Mouse (Mus musculus) MEL (cell line): Measurements from ENCODE around the gene Tlcd2. TPM values are rescaled to one million over a fixed set of nuclear protein-coding genes. Genes with fewer than 3 reads are reported as not detected.

Experiments
- DNase-seq: peaks from one replicate; pipeline ENCODE4 v3.0.0; 2011; ENCODE audit warnings: low read depth, low spot score
- H3K27ac ChIP-seq: 2 replicates; pipeline ENCODE4 v1.5.1; 2012; ENCODE audit warnings: low read depth, mild to moderate bottlenecking, control low read depth, low read length, moderate library complexity; ENCODE audit not compliant: control insufficient read depth
- H3K27me3 ChIP-seq, 2 experiments: fragments of 150-350 bp in 1 of 2; sonication (generic) in 1 of 2; 2 replicates each; pipeline ENCODE4 v1.6.1; 2012; ENCODE audit warnings: low read length in 2 of 2, mild to moderate bottlenecking in 2 of 2, improper control_type of control experiment in 1 of 2, moderate library complexity in 1 of 2; ENCODE audit not compliant: insufficient read depth in 2 of 2, control insufficient read depth in 1 of 2
- H3K36me3 ChIP-seq, 2 experiments: 2 replicates each; pipeline ENCODE4 v1.6.1; 2012 to 2014; ENCODE audit warnings: low read length in 2 of 2, improper control_type of control experiment in 1 of 2, inconsistent platforms in 1 of 2, mild to moderate bottlenecking in 1 of 2; ENCODE audit not compliant: insufficient read depth in 2 of 2, control insufficient read depth in 1 of 2
- H3K4me1 ChIP-seq, 2 experiments: fragments of 150-350 bp in 1 of 2; sonication (generic) in 1 of 2; 2 replicates each; pipeline ENCODE4 v1.6.1; 2012; ENCODE audit warnings: low read length in 2 of 2, improper control_type of control experiment in 1 of 2, mild to moderate bottlenecking in 1 of 2; ENCODE audit not compliant: insufficient read depth in 2 of 2, control insufficient read depth in 1 of 2
- H3K4me3 ChIP-seq, 2 experiments: fragments of 150-350 bp in 1 of 2; sonication (generic) in 1 of 2; 2 replicates each; pipeline ENCODE4 v1.5.1; 2012; ENCODE audit warnings: low read depth in 2 of 2, low read length in 2 of 2, mild to moderate bottlenecking in 2 of 2, moderate library complexity in 2 of 2, control low read depth in 1 of 2, improper control_type of control experiment in 1 of 2; ENCODE audit not compliant: control insufficient read depth in 1 of 2, insufficient read depth in 1 of 2
- H3K79me2 ChIP-seq: 2 replicates; pipeline ENCODE4 v1.6.1; 2012; ENCODE audit warnings: mild to moderate bottlenecking, low read length, moderate library complexity; ENCODE audit not compliant: control insufficient read depth, poor library complexity, insufficient read depth
- H3K9ac ChIP-seq: 2 replicates; pipeline ENCODE4 v1.6.1; 2012; ENCODE audit warnings: low read depth, mild to moderate bottlenecking, control low read depth, low read length, moderate library complexity; ENCODE audit not compliant: control insufficient read depth, poor library complexity, severe bottlenecking
- H3K9me3 ChIP-seq: fragments of 150-350 bp; sonication (generic); replicated peaks from 2 replicates; pipeline ENCODE4 v1.6.1; 2012; ENCODE audit warnings: mild to moderate bottlenecking, low read length, improper control_type of control experiment, moderate library complexity; ENCODE audit not compliant: insufficient read depth
- BHLHE40 ChIP-seq: IDR thresholded peaks from 2 replicates; pipeline ENCODE4 v1.6.1; 2012; ENCODE audit warnings: low read depth, mild to moderate bottlenecking, inconsistent platforms, low read length, improper control_type of control experiment, borderline replicate concordance
- CHD1 ChIP-seq: IDR thresholded peaks from 2 replicates; pipeline ENCODE4 v1.6.1; 2012; ENCODE audit warnings: low read depth, mild to moderate bottlenecking, inconsistent platforms, low read length, improper control_type of control experiment
- CTCF ChIP-seq, 3 experiments: IDR thresholded peaks in 2 of 3; conservative IDR thresholded peaks in 1 of 3; 2 replicates each; pipeline ENCODE4 v1.5.1; 2011 to 2012; ENCODE audit warnings: low read length in 3 of 3, low read depth in 2 of 3, mild to moderate bottlenecking in 2 of 3, improper control_type of control experiment in 1 of 3, inconsistent platforms in 1 of 3, mixed read lengths in 1 of 3, moderate library complexity in 1 of 3; ENCODE audit not compliant: control insufficient read depth in 1 of 3, insufficient read depth in 1 of 3, poor library complexity in 1 of 3, severe bottlenecking in 1 of 3
- E2F4 ChIP-seq: IDR thresholded peaks from 2 replicates; pipeline ENCODE4 v1.6.1; 2011; ENCODE audit warnings: low read depth, low read length, improper control_type of control experiment, borderline replicate concordance
- EP300 ChIP-seq, 2 experiments: IDR thresholded peaks; 2 replicates each; pipeline ENCODE4 v1.6.1; 2011; ENCODE audit warnings: improper control_type of control experiment in 2 of 2, low read length in 2 of 2, low read depth in 1 of 2, mild to moderate bottlenecking in 1 of 2
- ETS1 ChIP-seq: IDR thresholded peaks from 2 replicates; pipeline ENCODE4 v1.6.1; 2012; ENCODE audit warnings: low read depth, mild to moderate bottlenecking, inconsistent platforms, low read length, improper control_type of control experiment, moderate library complexity
- GABPA ChIP-seq: IDR thresholded peaks from 2 replicates; pipeline ENCODE4 v1.6.1; 2012; ENCODE audit warnings: low read depth, mild to moderate bottlenecking, inconsistent platforms, low read length, improper control_type of control experiment, moderate library complexity
- GATA1 ChIP-seq: IDR thresholded peaks from 2 replicates; pipeline ENCODE4 v1.6.1; 2011; ENCODE audit warnings: low read depth, low read length, improper control_type of control experiment
- MAX ChIP-seq: IDR thresholded peaks from 2 replicates; pipeline ENCODE4 v1.6.1; 2011; ENCODE audit warnings: low read length, improper control_type of control experiment
- MAZ ChIP-seq: IDR thresholded peaks from 2 replicates; pipeline ENCODE4 v1.6.1; 2012; ENCODE audit warnings: low read depth, mild to moderate bottlenecking, inconsistent platforms, low read length, improper control_type of control experiment
- MEF2A ChIP-seq: IDR thresholded peaks from 2 replicates; pipeline ENCODE4 v1.6.1; 2014; ENCODE audit warnings: low read depth, mild to moderate bottlenecking, inconsistent platforms, low read length, improper control_type of control experiment; ENCODE audit not compliant: poor library complexity, insufficient replicate concordance, severe bottlenecking; ENCODE audit errors: extremely low read depth
- MXI1 ChIP-seq: IDR thresholded peaks from 2 replicates; pipeline ENCODE4 v1.6.1; 2011; ENCODE audit warnings: mild to moderate bottlenecking, low read depth, low read length, improper control_type of control experiment
- MYC ChIP-seq: IDR thresholded peaks from 2 replicates; pipeline ENCODE4 v1.6.1; 2011; ENCODE audit warnings: low read depth, mild to moderate bottlenecking, low read length, improper control_type of control experiment, moderate library complexity
- NELFE ChIP-seq: IDR thresholded peaks from 2 replicates; pipeline ENCODE4 v1.6.1; 2011; ENCODE audit warnings: low read depth, low read length, improper control_type of control experiment
- NRF1 ChIP-seq: IDR thresholded peaks from 2 replicates; pipeline ENCODE4 v1.6.1; 2014; ENCODE audit warnings: low read depth, mild to moderate bottlenecking, inconsistent platforms, low read length, improper control_type of control experiment, moderate library complexity; ENCODE audit not compliant: poor library complexity, insufficient read depth, severe bottlenecking
- POLR2A ChIP-seq, 2 experiments: IDR thresholded peaks; 2 replicates each; pipeline ENCODE4 v1.6.1; 2011 to 2012; ENCODE audit warnings: low read length in 2 of 2, mild to moderate bottlenecking in 2 of 2, control low read depth in 1 of 2, improper control_type of control experiment in 1 of 2, low read depth in 1 of 2, moderate library complexity in 1 of 2; ENCODE audit not compliant: control insufficient read depth in 1 of 2, insufficient read depth in 1 of 2, poor library complexity in 1 of 2
- POLR2AphosphoS2 ChIP-seq: IDR thresholded peaks from 2 replicates; pipeline ENCODE4 v1.6.1; 2011; ENCODE audit warnings: low read length, improper control_type of control experiment
- POLR2AphosphoS5 ChIP-seq: IDR thresholded peaks from 2 replicates; pipeline ENCODE4 v1.6.1; 2012; ENCODE audit warnings: low read depth, borderline replicate concordance, mild to moderate bottlenecking, inconsistent platforms, low read length, moderate library complexity, mixed read lengths
- RCOR1 ChIP-seq: IDR thresholded peaks from 2 replicates; pipeline ENCODE4 v1.6.1; 2012; ENCODE audit warnings: low read depth, mild to moderate bottlenecking, inconsistent platforms, low read length, improper control_type of control experiment
- SIN3A ChIP-seq: IDR thresholded peaks from 2 replicates; pipeline ENCODE4 v1.6.1; 2012; ENCODE audit warnings: low read length, improper control_type of control experiment, inconsistent platforms
- TAL1 ChIP-seq: IDR thresholded peaks from 2 replicates; pipeline ENCODE4 v1.6.1; 2012; ENCODE audit warnings: mild to moderate bottlenecking, inconsistent platforms, low read length, moderate library complexity, mixed read lengths
- TBP ChIP-seq: IDR thresholded peaks from 2 replicates; pipeline ENCODE4 v1.8.0; 2011; ENCODE audit warnings: low read depth, low read length, improper control_type of control experiment
- TCF12 ChIP-seq: IDR thresholded peaks from 2 replicates; pipeline ENCODE4 v1.6.1; 2014; ENCODE audit warnings: low read depth, mild to moderate bottlenecking, inconsistent platforms, low read length, improper control_type of control experiment, moderate library complexity
- UBTF ChIP-seq: IDR thresholded peaks from 2 replicates; pipeline ENCODE4 v1.6.1; 2012; ENCODE audit warnings: low read depth, mild to moderate bottlenecking, inconsistent platforms, low read length, improper control_type of control experiment, moderate library complexity, borderline replicate concordance; ENCODE audit not compliant: insufficient read depth
- USF1 ChIP-seq: IDR thresholded peaks from 2 replicates; pipeline ENCODE4 v1.6.1; 2014; ENCODE audit warnings: low read depth, mild to moderate bottlenecking, inconsistent platforms, low read length, improper control_type of control experiment, moderate library complexity
- USF2 ChIP-seq, 2 experiments: IDR thresholded peaks; 2 replicates each; pipeline ENCODE4 v1.6.1; 2011 to 2012; ENCODE audit warnings: improper control_type of control experiment in 2 of 2, low read length in 2 of 2, borderline replicate concordance in 1 of 2, inconsistent platforms in 1 of 2, low read depth in 1 of 2, mild to moderate bottlenecking in 1 of 2; ENCODE audit not compliant: insufficient read depth in 1 of 2
- ZC3H11A ChIP-seq: IDR thresholded peaks from 2 replicates; pipeline ENCODE4 v1.6.1; 2012; ENCODE audit warnings: low read depth, mild to moderate bottlenecking, inconsistent platforms, low read length, improper control_type of control experiment
- polyA plus RNA-seq, 2 experiments: library from polyadenylated mRNA; stranded (reverse) in 1 of 2; unstranded in 1 of 2; fragments of >175 nt in 1 of 2; fragments of >200 nt in 1 of 2; gene quantifications; 2 replicates each; pipeline versions ENCODE4 v1.2.1 to v1.2.4; 2012; ENCODE audit warnings: low replicate concordance in 2 of 2, low read depth in 1 of 2; ENCODE audit not compliant: insufficient read length in 2 of 2, insufficient read depth in 1 of 2, missing spikeins in 1 of 2
- total RNA-seq: library from RNA; depleted of rRNA; stranded (reverse); fragments of 300-350 nt; gene quantifications from 2 replicates; pipeline ENCODE4 v1.2.3, GENCODE M21; 2012

Tlcd2 gene
- total and polyA plus RNA-seq, 3 experiments, result 0.50 to 0.86 TPM; not detected in 1

- DNase-seq, result peak; percentile 91
- Histone ChIP-seq H3K36me3 (peaks cover 0 to 23% of the 10 kb centered on the region in 2 experiments; a peak in 2 of 4 replicates), H3K27ac (peak overlapping the region; percentile 74), H3K9ac (peak overlapping the region; percentile 77), H3K9me3 (no peaks in the 10 kb centered on the region), H3K27me3 (no peaks in the 10 kb centered on the region), H3K4me3 (peak overlapping the region; percentile 61 to 77), H3K79me2 (peaks cover 8% of the 10 kb centered on the region; the same call in 1 of the 2 replicates), H3K4me1 (peaks cover 5 to 32% of the 10 kb centered on the region in 2 experiments)
- 0 out of 2 replicates have a peak, but pooled peaks have one; percentile 71 for TF ChIP-seq MAZ
- peak; percentile 29 to 47; a peak in 2 of 4 replicates for TF ChIP-seq POLR2A (IDR thresholded peaks at IDR 0.05; ENCODE audit: control insufficient read depth in 1 of 2, insufficient read depth in 1 of 2, low read depth in 1 of 2, low read length in 2 of 2, poor library complexity in 1 of 2)
- TF ChIP-seq ETS1, result peak; percentile 61
- TF ChIP-seq TCF12, result no peak
- no peak for TF ChIP-seq TBP
- no peak for TF ChIP-seq RCOR1
- TF ChIP-seq EP300 (IDR thresholded peaks at IDR 0.05; ENCODE audit: low read depth in 1 of 2, low read length in 2 of 2), result peak in 1 of 2 experiments; percentile 40; a peak in 1 of 4 replicates
- TF ChIP-seq NELFE, result peak; percentile 39; the same call in 1 of the 2 replicates
- TF ChIP-seq MXI1, result peak; percentile 31; the same call in 1 of the 2 replicates
Observed at GRCm38 (mm10) chr11:75462253-75462783, 803 bp downstream of the Tlcd2 start.

- Histone ChIP-seq H3K79me2 (peaks cover 8% of the 10 kb centered on the region; the same call in 1 of the 2 replicates), H3K4me3 (peak overlapping the region; percentile 61 to 77), H3K9ac (peak overlapping the region; percentile 77), H3K4me1 (peaks cover 4 to 27% of the 10 kb centered on the region in 2 experiments), H3K27ac (peak overlapping the region; percentile 74), H3K36me3 (peaks cover 0 to 19% of the 10 kb centered on the region in 2 experiments; a peak in 2 of 4 replicates), H3K27me3 (no peaks in the 10 kb centered on the region), H3K9me3 (no peaks in the 10 kb centered on the region)
- DNase-seq, result peak; percentile 95
- TF ChIP-seq MXI1, result peak; percentile 91
- peak; percentile 71 for TF ChIP-seq ETS1
- TF ChIP-seq GABPA, result no peak; the same call in 1 of the 2 replicates
- no peak for TF ChIP-seq MYC
- TF ChIP-seq NRF1, result no peak
- no peak for TF ChIP-seq USF2 (IDR thresholded peaks at IDR 0.05; ENCODE audit: borderline replicate concordance in 1 of 2, insufficient read depth in 1 of 2, low read depth in 1 of 2, low read length in 2 of 2)
- TF ChIP-seq CHD1, result no peak
- TF ChIP-seq ZC3H11A, result no peak
- TF ChIP-seq GATA1, result no peak
- peak; percentile 77; the same call in 1 of the 2 replicates for TF ChIP-seq SIN3A
- no peak for TF ChIP-seq TAL1
- TF ChIP-seq UBTF, result no peak
- peak in 1 of 2 experiments; percentile 55; a peak in 1 of 4 replicates for TF ChIP-seq POLR2A (IDR thresholded peaks at IDR 0.05; ENCODE audit: control insufficient read depth in 1 of 2, insufficient read depth in 1 of 2, low read depth in 1 of 2, low read length in 2 of 2, poor library complexity in 1 of 2)
- TF ChIP-seq EP300 (IDR thresholded peaks at IDR 0.05; ENCODE audit: low read depth in 1 of 2, low read length in 2 of 2), result no peak
- peak; percentile 57; the same call in 1 of the 2 replicates for TF ChIP-seq TBP
- no peak for TF ChIP-seq CTCF (IDR thresholded peaks at IDR 0.05 in 2 of 3, conservative IDR thresholded peaks at IDR 0.05 in 1 of 3; ENCODE audit: control insufficient read depth in 1 of 3, insufficient read depth in 1 of 3, low read depth in 2 of 3, low read length in 3 of 3, poor library complexity in 1 of 3, severe bottlenecking in 1 of 3)
- no peak for TF ChIP-seq USF1
- no peak for TF ChIP-seq E2F4
- peak; percentile 12; the same call in 1 of the 2 replicates for TF ChIP-seq NELFE
- no peak for TF ChIP-seq BHLHE40
- no peak for TF ChIP-seq RCOR1
- TF ChIP-seq MEF2A, result no peak
- TF ChIP-seq MAZ, result peak; percentile 74; the same call in 1 of the 2 replicates
- TF ChIP-seq POLR2AphosphoS2, result no peak
- TF ChIP-seq MAX, result no peak; the same call in 1 of the 2 replicates
- TF ChIP-seq POLR2AphosphoS5, result no peak
Observed at GRCm38 (mm10) chr11:75462865-75463336, 1.4 kb downstream of the Tlcd2 start.
